Mouse (Mus musculus): ENCODE measurements around the gene Itih2. TPM values are rescaled to one million over a fixed set of nuclear protein-coding genes. Genes with fewer than 3 reads are reported as not detected.

The Itih2 gene
- polyA plus RNA-seq (2016; fragmentation: Nextera tagmentation; extraction: Ambion mirVana) = 0.76 and 0.93 TPM in 2 replicates

DNA sequence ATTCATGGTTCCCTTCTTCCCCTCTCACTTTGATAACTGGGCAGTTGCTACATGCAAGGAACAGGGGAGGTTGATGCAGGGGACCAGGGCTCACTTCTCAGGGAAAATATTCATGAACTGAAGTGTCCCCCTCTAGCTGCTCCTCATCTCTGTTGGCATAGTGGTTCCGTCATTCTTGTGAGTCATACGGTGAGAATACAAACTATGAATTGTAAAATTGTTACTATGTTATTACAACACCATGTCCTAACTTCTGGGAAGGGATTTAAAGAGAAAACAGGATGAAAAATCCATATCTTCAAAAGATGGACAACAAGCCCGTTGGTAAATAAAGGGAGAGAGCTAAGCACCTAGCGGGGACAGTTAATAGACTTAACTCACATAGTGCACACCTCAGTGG is at the start of gene Itih2:
TSS of gene Itih2 (minus strand) at position 101 of the 400 bp plus-strand sequence.
- no peak for ATAC-seq (ENCODE audit: low FRiP score)
- no peak within 1 kb of the TSS for H3K4me3 ChIP-seq
- no peak within 1 kb of the TSS for H3K27ac ChIP-seq
- no peak within 1 kb of the TSS for H3K9ac ChIP-seq
- no peaks in the 10 kb centered on the region for H3K27me3 ChIP-seq
- no peaks in the 10 kb centered on the region for H3K4me1 ChIP-seq
- WGBS = 98% methylated on average over 4 of the region's 4 CpGs
- H3K36me3 ChIP-seq = no peaks in the 10 kb centered on the region
- no peak within 1 kb of the TSS for H3K4me2 ChIP-seq (replicated peaks)
- H3K9me3 ChIP-seq (replicated peaks) = no peaks in the 10 kb centered on the region

- no peak overlapping the region for H3K4me2 ChIP-seq (replicated peaks)
- no peaks in the 10 kb centered on the region for H3K36me3 ChIP-seq
- no peaks in the 10 kb centered on the region for H3K9me3 ChIP-seq (replicated peaks)
- no peak overlapping the region for H3K4me3 ChIP-seq
- no peak overlapping the region for H3K9ac ChIP-seq
- no peaks in the 10 kb centered on the region for H3K4me1 ChIP-seq
- ATAC-seq (ENCODE audit: low FRiP score) = no peak
- no peak overlapping the region for H3K27ac ChIP-seq
- 91% methylated on average over 16 of the region's 16 CpGs for WGBS
- no peaks in the 10 kb centered on the region for H3K27me3 ChIP-seq
Measured at GRCm38 (mm10) chr2:10169991-10170390, 38.8 kb upstream of the Itih2 start.

DNA sequence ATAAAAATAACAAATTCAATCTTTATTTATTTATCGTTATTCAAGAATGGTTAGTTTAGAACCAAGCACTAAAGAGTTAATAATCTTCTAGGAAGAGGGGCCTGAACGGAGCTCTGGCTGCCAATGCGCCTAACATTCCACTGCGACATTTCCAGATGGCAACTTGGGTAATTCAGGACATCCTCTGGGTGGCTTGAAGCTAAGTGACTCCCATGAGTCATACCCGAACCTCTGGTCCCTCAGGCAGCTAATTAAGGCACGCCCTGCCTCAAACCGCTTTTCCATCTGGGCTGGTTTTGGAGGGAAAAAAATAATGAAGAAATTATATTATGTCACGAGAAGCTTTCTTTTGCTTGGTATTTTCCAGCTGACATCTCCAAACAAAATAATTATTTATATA is 36.8 kb upstream of the Itih2 start:
- Histone ChIP-seq H3K4me2 (replicated peaks) (no peak overlapping the region), H3K4me3 (no peak overlapping the region), H3K36me3 (no peaks in the 10 kb centered on the region), H3K9me3 (replicated peaks) (no peaks in the 10 kb centered on the region), H3K9ac (no peak overlapping the region), H3K4me1 (no peaks in the 10 kb centered on the region), H3K27me3 (no peaks in the 10 kb centered on the region), H3K27ac (no peak overlapping the region)
- 59% methylated on average over 8 of the region's 8 CpGs for WGBS
- ATAC-seq (ENCODE audit: low FRiP score) = no peak

- ATAC-seq (ENCODE audit: low FRiP score) = no peak
- H3K4me2 ChIP-seq (replicated peaks) = no peak overlapping the region
- no peaks in the 10 kb centered on the region for H3K9me3 ChIP-seq (replicated peaks)
- no peaks in the 10 kb centered on the region for H3K27me3 ChIP-seq
- no peaks in the 10 kb centered on the region for H3K36me3 ChIP-seq
- H3K4me1 ChIP-seq = no peaks in the 10 kb centered on the region
- H3K4me3 ChIP-seq = no peak overlapping the region
- H3K9ac ChIP-seq = no peak overlapping the region
- 87% methylated on average over 11 of the region's 11 CpGs for WGBS
- no peak overlapping the region for H3K27ac ChIP-seq
Measured at GRCm38 (mm10) chr2:10167283-10167682, 36.1 kb upstream of the Itih2 start.

GRCm38 (mm10) chr2:10166635-10167034 is 35.4 kb upstream of the Itih2 start:
- Histone ChIP-seq H3K4me1 (no peaks in the 10 kb centered on the region), H3K36me3 (no peaks in the 10 kb centered on the region), H3K9ac (no peak overlapping the region), H3K4me2 (replicated peaks) (no peak overlapping the region), H3K27me3 (no peaks in the 10 kb centered on the region), H3K27ac (no peak overlapping the region), H3K4me3 (no peak overlapping the region), H3K9me3 (replicated peaks) (no peaks in the 10 kb centered on the region)
- no peak for ATAC-seq (ENCODE audit: low FRiP score)
- WGBS = 57% methylated on average over 6 of the region's 6 CpGs

DNA sequence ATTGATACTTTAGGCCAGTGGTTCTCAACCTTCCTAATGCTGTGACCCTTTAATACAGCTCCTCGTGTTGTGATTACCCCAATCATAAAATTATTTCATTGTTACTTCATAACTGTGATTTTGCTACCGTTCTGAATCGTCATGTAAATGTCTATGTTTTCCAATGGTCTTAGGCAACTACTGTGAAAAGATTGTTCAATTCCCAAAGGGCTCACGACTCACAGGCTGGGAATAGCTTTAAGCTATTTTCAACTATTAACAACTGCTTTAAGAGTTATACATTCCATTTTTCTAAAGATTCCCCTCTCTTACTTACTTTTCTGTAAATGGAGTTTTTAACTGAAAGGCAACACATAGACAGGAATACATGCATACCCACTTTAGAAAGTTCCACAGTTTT is 30.8 kb upstream of the Itih2 start:
- Histone ChIP-seq H3K27me3 (no peaks in the 10 kb centered on the region), H3K4me3 (no peak overlapping the region), H3K4me1 (no peaks in the 10 kb centered on the region), H3K36me3 (no peaks in the 10 kb centered on the region), H3K9ac (no peak overlapping the region), H3K9me3 (replicated peaks) (no peaks in the 10 kb centered on the region), H3K4me2 (replicated peaks) (no peak overlapping the region), H3K27ac (no peak overlapping the region)
- no peak for ATAC-seq (ENCODE audit: low FRiP score)
- WGBS = 92% methylated on average over 4 of the region's 4 CpGs

DNA sequence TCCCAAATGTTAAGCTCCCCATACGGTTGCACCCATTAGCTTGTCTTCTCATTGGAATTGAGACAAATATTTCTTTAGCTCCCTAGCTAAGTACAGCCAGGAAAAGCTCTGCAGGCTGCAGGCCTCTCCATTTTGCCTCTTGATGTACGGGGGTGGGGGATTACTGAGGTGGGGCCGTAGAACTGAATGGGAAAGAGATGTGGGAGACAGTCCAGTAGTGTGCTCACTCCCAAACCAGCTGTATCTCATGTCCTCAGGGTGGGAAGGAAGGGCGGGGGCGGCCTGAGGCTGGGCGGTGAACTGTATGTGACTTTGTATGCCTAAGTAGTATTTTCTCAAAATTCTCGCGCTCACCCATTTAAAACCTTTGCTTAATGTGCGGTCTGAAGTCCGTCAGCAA is 26.0 kb upstream of the Itih2 start:
- Histone ChIP-seq H3K27ac (no peak overlapping the region), H3K4me1 (peaks cover 15% of the 10 kb centered on the region; the same call in 1 of the 2 replicates), H3K36me3 (no peaks in the 10 kb centered on the region), H3K9me3 (replicated peaks) (no peaks in the 10 kb centered on the region), H3K4me3 (no peak overlapping the region), H3K4me2 (replicated peaks) (no peak overlapping the region), H3K9ac (no peak overlapping the region), H3K27me3 (no peaks in the 10 kb centered on the region)
- WGBS = 90% methylated on average over 10 of the region's 10 CpGs
- no peak for ATAC-seq (ENCODE audit: low FRiP score)

GRCm38 (mm10) chr2:10153201-10154075 is 22.2 kb upstream of the Itih2 start, which contains the start of gene Itih5:
TSS of gene Itih5 (plus strand) at chr2:10153571.
- peak within 1 kb of the TSS; percentile 49 for H3K9ac ChIP-seq
- H3K9me3 ChIP-seq (replicated peaks) = no peaks in the 10 kb centered on the region
- no peak within 1 kb of the TSS for H3K27ac ChIP-seq
- H3K4me3 ChIP-seq = peak within 1 kb of the TSS; percentile 44
- no peaks in the 10 kb centered on the region for H3K36me3 ChIP-seq
- H3K4me1 ChIP-seq = peaks cover 15% of the 10 kb centered on the region; the same call in 1 of the 2 replicates
- peak within 1 kb of the TSS; percentile 89 for H3K4me2 ChIP-seq (replicated peaks)
- no peaks in the 10 kb centered on the region for H3K27me3 ChIP-seq
- WGBS = 6% methylated on average over 27 of the region's 27 CpGs
- ATAC-seq (ENCODE audit: low FRiP score) = peak; percentile 77

GRCm38 (mm10) chr2:10152590-10152989 is 21.4 kb upstream of the Itih2 start:
- H3K27me3 ChIP-seq = no peaks in the 10 kb centered on the region
- 86% methylated on average over 5 of the region's 5 CpGs for WGBS
- H3K4me1 ChIP-seq = peaks cover 15% of the 10 kb centered on the region; the same call in 1 of the 2 replicates
- H3K4me3 ChIP-seq = no peak overlapping the region
- H3K36me3 ChIP-seq = no peaks in the 10 kb centered on the region
- no peak overlapping the region for H3K4me2 ChIP-seq (replicated peaks)
- ATAC-seq (ENCODE audit: low FRiP score) = no peak
- H3K27ac ChIP-seq = no peak overlapping the region
- no peaks in the 10 kb centered on the region for H3K9me3 ChIP-seq (replicated peaks)
- no peak overlapping the region for H3K9ac ChIP-seq

DNA sequence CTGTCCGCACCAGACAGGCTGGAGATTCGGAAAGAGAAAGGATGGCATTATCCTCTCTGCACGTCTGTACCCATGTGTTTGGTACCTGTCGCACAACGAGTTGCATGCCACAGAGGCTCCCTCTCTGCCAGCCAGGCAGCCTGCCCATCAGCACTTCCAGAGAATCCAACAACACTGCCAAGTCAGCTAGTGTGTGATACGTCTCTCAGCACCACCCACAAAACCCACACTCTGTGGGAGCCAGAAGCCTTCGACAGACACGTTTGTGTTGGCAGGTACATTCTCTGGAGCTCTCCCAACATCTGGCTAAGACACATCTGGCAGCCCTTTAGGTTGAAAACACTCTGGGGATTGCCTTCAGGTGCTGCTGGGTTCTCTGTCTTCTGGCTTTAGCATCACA is 16.0 kb upstream of the Itih2 start:
- Histone ChIP-seq H3K4me2 (replicated peaks) (no peak overlapping the region), H3K9ac (no peak overlapping the region), H3K4me1 (no peaks in the 10 kb centered on the region), H3K27ac (no peak overlapping the region), H3K36me3 (no peaks in the 10 kb centered on the region), H3K4me3 (no peak overlapping the region), H3K9me3 (replicated peaks) (no peaks in the 10 kb centered on the region), H3K27me3 (0 out of 2 replicates have a peak, but pooled peaks cover 2% of the 10 kb centered on the region)
- no peak for ATAC-seq (ENCODE audit: low FRiP score)
- WGBS = 77% methylated on average over 8 of the region's 8 CpGs

- Histone ChIP-seq H3K27me3 (0 out of 2 replicates have a peak, but pooled peaks cover 2% of the 10 kb centered on the region), H3K4me1 (no peaks in the 10 kb centered on the region), H3K4me3 (no peak overlapping the region), H3K27ac (no peak overlapping the region), H3K4me2 (replicated peaks) (no peak overlapping the region), H3K9ac (no peak overlapping the region), H3K36me3 (no peaks in the 10 kb centered on the region), H3K9me3 (replicated peaks) (no peaks in the 10 kb centered on the region)
- WGBS = 71% methylated on average over 6 of the region's 6 CpGs
- ATAC-seq (ENCODE audit: low FRiP score) = no peak
Measured at GRCm38 (mm10) chr2:10145514-10145913, 14.3 kb upstream of the Itih2 start.

DNA sequence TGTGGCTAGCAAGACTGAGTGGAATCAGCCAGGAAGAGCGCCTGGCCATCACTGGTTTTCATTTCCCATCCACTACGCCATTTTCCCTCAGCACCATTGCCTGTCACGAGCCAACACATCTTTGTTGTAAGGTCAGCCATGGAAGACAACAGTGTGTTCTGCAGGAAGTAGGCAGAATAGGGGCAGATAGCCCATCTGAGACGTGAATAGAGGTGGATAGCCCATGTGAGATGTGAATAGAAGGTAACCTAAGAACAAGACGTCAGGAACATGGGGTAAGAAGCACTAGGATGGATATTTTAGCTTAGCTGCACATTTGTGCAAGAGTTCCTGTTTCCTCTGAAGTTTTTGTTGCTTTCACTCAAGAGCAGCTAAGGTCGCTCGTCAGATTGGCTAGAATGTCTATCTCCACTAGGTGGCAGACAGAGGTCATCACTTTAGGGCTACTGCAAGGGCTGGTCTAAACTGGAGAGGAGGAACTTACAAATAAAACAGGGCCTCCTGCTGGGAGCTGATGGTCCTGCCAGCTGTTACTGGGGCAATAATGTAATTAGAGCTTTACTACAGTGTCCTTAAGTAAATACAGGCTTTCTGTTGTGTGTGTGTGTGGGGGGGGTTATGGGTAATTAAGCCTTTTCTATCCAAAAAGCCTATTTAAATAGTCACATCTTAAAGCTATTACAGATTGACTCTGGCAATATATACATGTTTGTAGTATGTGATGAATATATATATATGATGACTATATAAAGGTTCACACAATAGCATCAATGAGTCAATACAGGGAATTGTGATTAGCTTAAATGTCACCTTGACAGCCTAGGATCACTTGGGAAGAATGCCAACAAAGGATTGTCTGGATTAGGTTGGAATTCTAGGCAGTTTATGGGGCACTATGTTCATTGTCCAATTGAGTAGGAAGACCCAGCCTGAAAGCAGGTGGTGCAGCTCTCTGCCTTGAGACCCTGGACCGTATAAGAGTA is 11.6 kb upstream of the Itih2 start:
- no peak overlapping the region for H3K27ac ChIP-seq
- H3K4me3 ChIP-seq = no peak overlapping the region
- no peaks in the 10 kb centered on the region for H3K4me1 ChIP-seq
- no peak overlapping the region for H3K4me2 ChIP-seq (replicated peaks)
- ATAC-seq (ENCODE audit: low FRiP score) = peak; percentile 73
- H3K27me3 ChIP-seq = 0 out of 2 replicates have a peak, but pooled peaks cover 2% of the 10 kb centered on the region
- H3K36me3 ChIP-seq = no peaks in the 10 kb centered on the region
- no peaks in the 10 kb centered on the region for H3K9me3 ChIP-seq (replicated peaks)
- 35% methylated on average over 8 of the region's 8 CpGs for WGBS
- H3K9ac ChIP-seq = no peak overlapping the region

Data from hindbrain, embryonic 12.5 days (tissue).